20 mouse cellular contexts compared by ENCODE assay signal in the genomic region with DNA sequence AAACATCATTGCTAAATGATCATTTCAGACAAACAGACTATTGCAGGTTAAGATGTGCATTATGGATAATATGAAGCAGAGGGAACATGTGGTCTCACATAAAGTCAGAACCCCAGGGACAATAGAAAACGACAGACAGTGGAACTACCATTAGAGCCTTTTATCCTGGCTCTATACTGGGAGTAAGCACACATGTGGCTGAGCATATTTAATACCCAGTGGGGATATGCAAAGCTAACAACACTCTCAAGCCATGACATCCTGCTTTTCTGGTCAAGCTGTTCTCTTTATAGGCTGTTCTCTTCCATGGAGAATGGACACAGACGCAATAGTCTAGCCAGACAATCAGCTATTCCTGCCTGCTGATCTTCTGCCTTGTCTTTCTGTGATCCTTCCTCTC.
A peak's percentile ranks its signal among the peaks of the same experiment; 100 is the strongest.
DNase-seq lines count a peak whose midpoint lies in the region; ATAC-seq and TF ChIP-seq lines count a peak whose summit lies in the region.
"Had no signal": no experiment of that assay in that cellular context is flagged by ENCODE, and none has a peak within 500 bp of the region (broad histone marks: within the 10 kb centered on the region; RNA-seq: fewer than 3 reads in every experiment).

No protein-coding gene starts in this region.

- no peaks in the 10 kb centered on the region for H3K36me3 ChIP-seq in hindbrain, embryonic 13.5 days
- no peaks in the 10 kb centered on the region for H3K36me3 ChIP-seq in hindbrain, postnatal 0 days (ENCODE audit: insufficient read depth, low read length)
- no peaks in the 10 kb centered on the region for H3K36me3 ChIP-seq in midbrain, embryonic 14.5 days (ENCODE audit: control insufficient read depth, insufficient read depth, low read length)
- no peaks in the 10 kb centered on the region for H3K36me3 ChIP-seq in midbrain, embryonic 16.5 days (ENCODE audit: control insufficient read depth, insufficient read depth, low read length)
- H3K36me3 ChIP-seq in neural tube, embryonic 14.5 days (ENCODE audit: control insufficient read depth, insufficient read depth, low read length): no peaks in the 10 kb centered on the region
- H3K36me3 ChIP-seq: embryonic facial prominence, embryonic 10.5 days; heart, embryonic 15.5 days had no signal

- TF ChIP-seq CTCF in hindbrain, postnatal 0 days (IDR thresholded peaks at IDR 0.05; ENCODE audit: low read depth): no peak
- TF ChIP-seq CTCF in brain, embryonic 14.5 days (IDR thresholded peaks at IDR 0.05; ENCODE audit: borderline replicate concordance, extremely low read depth, insufficient read depth, insufficient read length): no peak

- no peak overlapping the region for H3K9ac ChIP-seq in hindbrain, embryonic 13.5 days
- no peak overlapping the region for H3K9ac ChIP-seq in hindbrain, postnatal 0 days (replicated peaks; ENCODE audit: low read length)
- no peak overlapping the region for H3K9ac ChIP-seq in midbrain, embryonic 14.5 days (replicated peaks; ENCODE audit: low read length)
- H3K9ac ChIP-seq in midbrain, embryonic 16.5 days (ENCODE audit: low read depth, low read length): no peak overlapping the region
- H3K9ac ChIP-seq in neural tube, embryonic 14.5 days (replicated peaks; ENCODE audit: low read depth, low read length): no peak overlapping the region
- H3K9ac ChIP-seq: forebrain, embryonic 13.5 days; forebrain, postnatal 0 days; heart, embryonic 15.5 days had no signal

- no peaks in the 10 kb centered on the region for H3K9me3 ChIP-seq in hindbrain, embryonic 13.5 days
- H3K9me3 ChIP-seq in hindbrain, postnatal 0 days (ENCODE audit: low read length): no peaks in the 10 kb centered on the region
- no peaks in the 10 kb centered on the region for H3K9me3 ChIP-seq in midbrain, embryonic 14.5 days (ENCODE audit: control insufficient read depth, low read length)
- no peaks in the 10 kb centered on the region for H3K9me3 ChIP-seq in midbrain, embryonic 16.5 days (replicated peaks; ENCODE audit: control insufficient read depth, low read length, poor library complexity, severe bottlenecking)
- no peaks in the 10 kb centered on the region for H3K9me3 ChIP-seq in neural tube, embryonic 14.5 days (ENCODE audit: control insufficient read depth, low read length)
- H3K9me3 ChIP-seq: embryonic facial prominence, embryonic 10.5 days; forebrain, embryonic 13.5 days; heart, embryonic 15.5 days had no signal

- no peak overlapping the region for H3K4me2 ChIP-seq in hindbrain, embryonic 13.5 days
- no peak overlapping the region for H3K4me2 ChIP-seq in hindbrain, postnatal 0 days (ENCODE audit: low read depth, low read length)
- no peak overlapping the region for H3K4me2 ChIP-seq in midbrain, embryonic 14.5 days (ENCODE audit: low read length)
- H3K4me2 ChIP-seq in midbrain, embryonic 16.5 days (ENCODE audit: low read length): no peak overlapping the region
- no peak overlapping the region for H3K4me2 ChIP-seq in neural tube, embryonic 14.5 days (ENCODE audit: low read depth, low read length)
- H3K4me2 ChIP-seq: forebrain, embryonic 13.5 days; heart, embryonic 11.5 days; heart, embryonic 15.5 days had no signal

- no peak overlapping the region for H3K27ac ChIP-seq in hindbrain, embryonic 13.5 days
- no peak overlapping the region for H3K27ac ChIP-seq in hindbrain, postnatal 0 days
- H3K27ac ChIP-seq in midbrain, embryonic 14.5 days (replicated peaks; ENCODE audit: low read depth, low read length): no peak overlapping the region
- H3K27ac ChIP-seq in midbrain, embryonic 16.5 days (ENCODE audit: low read length): no peak overlapping the region
- H3K27ac ChIP-seq in neural tube, embryonic 14.5 days (ENCODE audit: low read depth, low read length): no peak overlapping the region
- H3K27ac ChIP-seq: embryonic facial prominence, embryonic 10.5 days; forebrain, embryonic 13.5 days; heart, adult 2 months; heart, embryonic 15.5 days had no signal

- WGBS in hindbrain, embryonic 13.5 days: 32% methylated on average over 2 of the region's 2 CpGs
- WGBS in hindbrain, postnatal 0 days: 43% methylated on average over 2 of the region's 2 CpGs
- 25% methylated on average over 2 of the region's 2 CpGs for WGBS in midbrain, embryonic 14.5 days
- 47% methylated on average over 2 of the region's 2 CpGs for WGBS in midbrain, embryonic 16.5 days
- 40% methylated on average over 2 of the region's 2 CpGs for WGBS in neural tube, embryonic 14.5 days

- no peak overlapping the region for H3K4me3 ChIP-seq in hindbrain, embryonic 13.5 days
- H3K4me3 ChIP-seq in hindbrain, postnatal 0 days (ENCODE audit: low read length): no peak overlapping the region
- H3K4me3 ChIP-seq in midbrain, embryonic 14.5 days (replicated peaks; ENCODE audit: low read depth, low read length): no peak overlapping the region
- no peak overlapping the region for H3K4me3 ChIP-seq in midbrain, embryonic 16.5 days (ENCODE audit: low read depth, low read length)
- no peak overlapping the region for H3K4me3 ChIP-seq in neural tube, embryonic 14.5 days (ENCODE audit: low read depth, low read length)
- H3K4me3 ChIP-seq: embryonic facial prominence, embryonic 10.5 days; forebrain, embryonic 13.5 days; heart, adult 2 months; heart, embryonic 15.5 days had no signal

- no peaks in the 10 kb centered on the region for H3K4me1 ChIP-seq in hindbrain, embryonic 13.5 days (replicated peaks)
- H3K4me1 ChIP-seq in hindbrain, postnatal 0 days (ENCODE audit: insufficient read depth, low read length): no peaks in the 10 kb centered on the region
- no peaks in the 10 kb centered on the region for H3K4me1 ChIP-seq in midbrain, embryonic 14.5 days (ENCODE audit: control insufficient read depth, insufficient read depth, low read length)
- no peaks in the 10 kb centered on the region for H3K4me1 ChIP-seq in midbrain, embryonic 16.5 days (ENCODE audit: control insufficient read depth, insufficient read depth, low read length)
- H3K4me1 ChIP-seq in neural tube, embryonic 14.5 days (ENCODE audit: control insufficient read depth, insufficient read depth, low read length): no peaks in the 10 kb centered on the region
- H3K4me1 ChIP-seq: embryonic facial prominence, embryonic 10.5 days; forebrain, embryonic 13.5 days; heart, embryonic 15.5 days had no signal

- no peak for TF ChIP-seq POLR2A in brain, embryonic 14.5 days (IDR thresholded peaks at IDR 0.05; ENCODE audit: borderline replicate concordance, extremely low read depth, insufficient read depth, insufficient read length, poor library complexity, severe bottlenecking)

- no peak for DNase-seq in hindbrain, postnatal 0 days (ENCODE audit: low spot score)
- DNase-seq in midbrain, embryonic 14.5 days: peak; percentile 5
- peak; percentile 8 for DNase-seq in brain, embryonic 14.5 days (ENCODE audit: low read depth)
- DNase-seq: adrenal gland, postnatal 14 days; cerebellum, adult 18-20 months; cerebellum, postnatal 10 days; forebrain, postnatal 0 days; gastrocnemius, postnatal 14 days; heart, adult 2 months; heart, postnatal 14 days had no signal

- H3K27me3 ChIP-seq in hindbrain, embryonic 13.5 days: no peaks in the 10 kb centered on the region
- H3K27me3 ChIP-seq in hindbrain, postnatal 0 days (ENCODE audit: insufficient read depth, low read length): no peaks in the 10 kb centered on the region
- H3K27me3 ChIP-seq in midbrain, embryonic 14.5 days (ENCODE audit: control insufficient read depth, insufficient read depth, low read length): no peaks in the 10 kb centered on the region
- H3K27me3 ChIP-seq in midbrain, embryonic 16.5 days (ENCODE audit: control insufficient read depth, insufficient read depth, low read depth, low read length): no peaks in the 10 kb centered on the region
- H3K27me3 ChIP-seq in neural tube, embryonic 14.5 days (ENCODE audit: control insufficient read depth, insufficient read depth, low read length): no peaks in the 10 kb centered on the region
- H3K27me3 ChIP-seq: CH12.LX; forebrain, embryonic 13.5 days; heart, embryonic 15.5 days had no signal

- ATAC-seq in hindbrain, embryonic 13.5 days (ENCODE audit: low FRiP score): peak; percentile 72
- no peak for ATAC-seq in hindbrain, postnatal 0 days
- ATAC-seq in midbrain, embryonic 14.5 days (ENCODE audit: low FRiP score, low TSS enrichment): peak; percentile 14; the same call in 1 of the 2 replicates
- no peak for ATAC-seq in midbrain, embryonic 16.5 days
- ATAC-seq in neural tube, embryonic 14.5 days (ENCODE audit: low read depth): peak; percentile 63
- ATAC-seq: activated CD4-positive, CD25-positive, alpha-beta regulatory T cell, adult 4 months; forebrain, embryonic 13.5 days; forebrain, postnatal 0 days; Patski had no signal

Comparison
In these comparisons a context has a peak if more than half of its experiments do, and no peak if none do; other contexts are left out.
1. ATAC-seq: peak in hindbrain, embryonic 13.5 days (single experiment), midbrain, embryonic 14.5 days (single experiment) and neural tube, embryonic 14.5 days (single experiment); none in hindbrain, postnatal 0 days (single experiment) and midbrain, embryonic 16.5 days (single experiment).